Mouse (Mus musculus) frontal cortex, postnatal 14 days (tissue): ENCODE measurements around the gene Klhl36.
A peak's percentile ranks its signal among the peaks of the same experiment; 100 is the strongest.
"Not testable (repeated sequence)": the region's sequence is repeated elsewhere in the genome, so short reads cannot be mapped to it uniquely, and the experiment has no call there.

Experiments
- DNase-seq, 2 experiments: peaks; one replicate each; pipeline ENCODE4 v3.0.0; 2022; ENCODE audit warnings: low spot score in 2 of 2

The Klhl36 gene

GRCm38 (mm10) chr8:119835270-119835669 is 26.8 kb upstream of the Klhl36 start:
- no peak for DNase-seq

- DNase-seq = no peak
These were observed 25.2 kb upstream of the Klhl36 start for GRCm38 (mm10) chr8:119836831-119837230.

DNA sequence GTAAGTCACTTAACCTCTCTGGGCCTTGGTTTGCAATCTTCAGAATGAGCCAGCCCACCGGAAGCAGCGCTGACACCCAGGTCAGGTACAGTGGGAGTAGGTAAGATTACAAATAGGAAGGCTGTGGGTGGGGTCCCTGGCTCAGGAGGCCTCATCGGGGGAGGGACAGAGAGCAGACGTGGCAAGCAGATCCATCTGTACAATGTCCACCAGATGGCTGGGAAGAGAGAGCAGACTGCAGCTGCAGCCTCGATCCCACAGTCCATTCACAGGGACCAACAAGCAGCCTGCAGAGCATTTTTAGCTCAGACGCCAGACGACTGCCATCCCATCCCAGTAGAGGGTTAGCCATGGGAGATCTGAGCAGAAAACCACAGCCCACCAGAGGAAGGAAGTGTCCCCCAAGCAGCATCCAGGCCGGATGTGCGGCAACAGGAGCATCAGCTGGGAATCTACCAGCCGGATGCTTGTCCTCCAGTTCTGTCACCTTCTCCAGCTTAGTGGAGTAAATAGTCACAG is 24.5 kb upstream of the Klhl36 start:
- no peak for DNase-seq

- no peak for DNase-seq
These were observed 23.7 kb upstream of the Klhl36 start for GRCm38 (mm10) chr8:119838100-119838982.

DNA sequence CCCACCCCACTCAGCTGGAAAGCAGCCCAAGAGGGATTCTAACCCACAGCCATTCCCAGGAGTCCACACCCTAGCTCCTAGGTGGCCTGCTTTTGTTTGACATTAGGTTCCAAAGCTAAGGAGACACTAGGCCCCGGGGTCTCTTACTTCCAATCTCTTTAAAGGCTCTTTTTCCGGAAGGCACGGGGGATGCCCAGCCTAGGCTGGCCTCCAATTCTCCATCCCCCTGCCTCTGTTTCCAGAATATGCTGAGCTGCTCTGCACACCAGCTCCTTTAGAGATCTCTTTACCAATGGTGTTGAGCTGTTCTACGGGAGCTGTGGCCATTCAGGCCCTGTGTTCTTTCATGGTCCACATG is 23.1 kb upstream of the Klhl36 start:
- DNase-seq = no peak

GRCm38 (mm10) chr8:119839419-119840021 is 22.5 kb upstream of the Klhl36 start:
- no peak for DNase-seq

DNA sequence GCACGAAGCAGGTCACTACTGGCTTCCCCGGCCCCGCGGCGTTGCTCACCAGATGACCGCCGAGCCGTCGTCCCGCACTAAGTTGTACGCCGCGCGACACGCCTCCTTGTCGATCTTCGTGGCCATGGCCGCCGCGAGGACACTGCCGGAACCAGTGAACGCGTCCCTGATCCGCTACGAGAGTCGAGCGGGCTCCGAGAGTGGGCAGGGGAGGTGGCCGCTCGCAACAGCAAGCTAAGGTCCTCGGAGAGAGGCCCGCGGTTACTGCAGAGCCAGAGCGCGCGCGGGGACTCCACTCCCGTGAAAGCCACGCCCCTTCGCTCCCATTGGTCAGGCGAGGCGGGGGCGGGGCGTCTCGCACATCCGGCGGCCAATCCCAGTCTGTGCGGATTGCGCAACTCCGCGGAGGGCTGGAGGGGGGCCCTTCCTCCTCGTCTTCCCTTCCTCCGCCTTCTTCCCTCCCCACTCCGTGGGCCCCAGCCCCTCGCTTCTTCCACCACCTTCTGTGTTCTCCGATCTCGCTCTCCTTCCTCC is 21.7 kb upstream of the Klhl36 start, which contains the start of gene Cotl1:
Gene Cotl1 (minus strand): TSS at position 270 of the 534 bp plus-strand sequence.
- peak; percentile 94 to 97 for DNase-seq

GRCm38 (mm10) chr8:119840905-119841411 is 21.1 kb upstream of the Klhl36 start:
- no peak for DNase-seq

DNA sequence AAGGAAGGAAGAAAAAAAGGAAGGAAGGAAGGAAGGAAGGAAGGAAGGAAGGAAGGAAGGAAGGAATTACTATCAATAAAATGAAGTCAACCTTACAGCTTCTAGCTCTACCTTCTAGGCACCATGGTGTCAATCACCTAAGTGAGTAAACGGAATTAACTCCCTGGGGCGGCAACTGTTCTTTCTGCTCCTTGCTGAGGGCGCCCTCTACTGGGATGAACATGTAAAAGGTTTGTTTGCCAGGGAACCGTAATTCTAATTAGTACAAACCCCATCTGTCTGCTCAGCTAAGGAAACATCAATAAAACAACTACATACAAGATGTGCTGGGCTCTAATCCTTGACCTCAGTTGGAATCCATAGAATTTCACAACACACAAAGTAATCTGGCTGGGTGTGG is 18.6 kb upstream of the Klhl36 start:
- DNase-seq = peak in 1 of 2 experiments; percentile 70

- DNase-seq = no peak
These were observed 17.5 kb upstream of the Klhl36 start for GRCm38 (mm10) chr8:119844577-119844976.

DNA sequence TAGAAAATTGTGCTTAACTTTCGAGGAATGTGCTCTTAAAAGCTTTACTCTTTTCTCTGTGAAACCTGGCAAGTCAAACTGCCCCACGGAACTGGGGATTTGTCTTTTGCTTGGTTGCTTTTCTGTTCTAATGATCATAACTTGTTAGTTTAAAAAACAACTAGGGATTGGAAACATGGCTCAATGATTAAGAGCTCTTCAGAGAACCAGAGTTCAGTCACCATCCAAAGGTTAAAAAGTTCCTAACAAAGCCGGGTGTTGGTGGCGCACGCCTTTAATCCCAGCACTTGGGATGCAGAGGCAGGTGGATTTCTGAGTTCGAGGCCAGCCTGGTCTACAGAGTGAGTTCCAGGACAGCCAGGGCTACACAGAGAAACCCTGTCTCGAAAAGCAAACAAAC is 16.3 kb upstream of the Klhl36 start:
- DNase-seq = not testable (repeated sequence)

GRCm38 (mm10) chr8:119847232-119847922 is 14.7 kb upstream of the Klhl36 start:
- no peak for DNase-seq

DNA sequence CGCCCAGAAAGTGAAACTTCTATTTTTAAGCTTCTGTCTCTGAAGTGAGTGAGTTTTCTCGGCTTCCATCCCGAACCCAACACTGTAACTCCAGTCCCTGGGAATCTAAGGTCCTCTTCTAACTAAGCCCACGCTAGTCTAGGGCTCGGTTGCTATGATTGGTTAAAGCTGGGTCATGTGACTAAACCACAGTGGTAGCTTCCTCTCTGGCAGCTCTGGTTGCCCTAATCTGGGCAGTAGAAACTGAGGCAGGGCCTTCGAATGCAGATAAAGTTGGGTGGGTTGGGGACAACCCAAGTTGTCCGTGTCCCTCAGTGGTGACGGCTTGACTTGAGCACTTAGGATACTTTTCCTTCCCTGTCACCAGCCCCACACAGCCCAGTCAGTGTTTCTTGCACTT is 8.5 kb upstream of the Klhl36 start:
- no peak for DNase-seq

DNA sequence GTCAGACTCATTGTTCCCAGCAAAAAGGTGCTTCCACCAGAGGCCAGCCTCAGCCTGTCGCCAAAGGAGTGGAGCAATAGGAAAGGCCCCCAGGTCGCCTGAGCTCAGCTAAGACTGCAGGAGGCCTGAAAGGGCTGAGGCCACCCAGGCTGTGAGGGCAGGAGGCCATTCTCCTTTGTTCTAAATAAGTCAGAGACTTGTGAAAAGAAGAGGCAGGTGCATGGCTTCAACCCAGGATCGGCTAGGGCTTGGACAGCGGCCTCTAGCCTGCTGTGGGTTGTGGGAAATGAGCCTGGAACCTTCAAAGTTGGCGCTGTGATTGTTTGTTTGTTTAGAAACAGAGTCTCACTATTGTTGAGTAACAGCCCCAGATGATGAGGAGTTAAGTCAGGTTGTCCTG is 8.0 kb upstream of the Klhl36 start:
- no peak for DNase-seq

- DNase-seq = no peak
These were observed 6.4 kb upstream of the Klhl36 start for GRCm38 (mm10) chr8:119855656-119856055.

DNA sequence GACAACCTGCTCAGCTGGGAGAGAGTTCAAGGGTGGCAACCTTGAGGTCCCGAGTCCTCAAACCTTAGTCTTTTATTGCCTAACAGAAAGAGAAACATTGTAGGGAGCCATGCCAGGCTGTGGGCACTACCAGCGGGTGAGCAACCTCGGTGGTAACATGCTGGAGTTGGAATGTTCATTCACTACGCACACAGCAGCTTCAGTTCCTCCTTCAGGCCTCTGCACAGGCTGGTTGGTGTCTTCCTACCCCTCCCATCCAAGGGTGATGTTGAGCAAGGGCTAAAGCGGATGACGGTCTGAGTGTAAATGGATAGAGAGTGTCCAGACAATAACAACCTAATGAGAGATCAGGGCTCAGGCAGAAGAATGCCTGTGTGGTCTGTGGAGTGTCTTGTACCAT is 4.3 kb upstream of the Klhl36 start:
- DNase-seq = no peak

GRCm38 (mm10) chr8:119862390-119862734 is 296 bp downstream of the Klhl36 start:
- no peak for DNase-seq

GRCm38 (mm10) chr8:119862749-119863148 is 683 bp downstream of the Klhl36 start:
- DNase-seq = no peak

DNA sequence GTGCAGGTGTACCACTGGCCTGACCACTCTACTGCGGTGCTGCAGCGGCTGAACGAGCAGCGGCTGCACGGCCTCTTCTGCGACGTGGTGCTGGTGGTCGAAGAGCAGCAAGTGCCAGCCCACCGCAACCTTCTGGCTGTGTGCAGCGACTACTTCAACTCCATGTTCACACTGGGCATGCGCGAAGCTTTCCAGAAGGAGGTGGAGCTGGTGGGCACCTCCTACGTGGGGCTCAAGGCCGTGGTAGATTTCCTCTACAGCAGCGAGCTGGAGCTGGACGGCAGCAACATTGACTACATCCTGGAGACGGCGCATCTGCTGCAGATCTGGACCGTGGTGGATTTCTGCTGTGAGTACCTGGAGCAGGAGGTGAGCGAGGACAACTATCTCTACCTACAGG is 7.5 kb downstream of the Klhl36 start:
- no peak for DNase-seq

DNA sequence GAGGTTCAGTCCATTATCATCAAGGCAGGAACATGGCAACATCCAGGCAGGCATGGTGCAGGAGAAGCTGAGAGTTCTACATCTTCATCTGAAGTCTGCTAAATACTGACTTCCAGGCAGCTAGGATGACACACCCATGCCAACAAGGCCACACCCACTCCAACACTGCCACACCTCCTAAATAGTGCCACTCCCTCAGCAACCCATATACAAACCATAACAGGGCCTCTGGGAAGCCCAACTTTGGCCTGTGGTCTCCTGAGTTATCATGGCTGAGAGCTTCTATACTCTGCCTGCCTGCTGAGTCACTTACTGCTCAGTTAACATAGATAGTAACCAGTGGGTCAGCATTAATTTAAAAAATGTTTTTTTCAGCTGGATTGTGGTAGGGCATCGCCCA is 11.1 kb downstream of the Klhl36 start:
- no peak for DNase-seq

GRCm38 (mm10) chr8:119881301-119881700 is 19.2 kb downstream of the Klhl36 start:
- DNase-seq = no peak

DNA sequence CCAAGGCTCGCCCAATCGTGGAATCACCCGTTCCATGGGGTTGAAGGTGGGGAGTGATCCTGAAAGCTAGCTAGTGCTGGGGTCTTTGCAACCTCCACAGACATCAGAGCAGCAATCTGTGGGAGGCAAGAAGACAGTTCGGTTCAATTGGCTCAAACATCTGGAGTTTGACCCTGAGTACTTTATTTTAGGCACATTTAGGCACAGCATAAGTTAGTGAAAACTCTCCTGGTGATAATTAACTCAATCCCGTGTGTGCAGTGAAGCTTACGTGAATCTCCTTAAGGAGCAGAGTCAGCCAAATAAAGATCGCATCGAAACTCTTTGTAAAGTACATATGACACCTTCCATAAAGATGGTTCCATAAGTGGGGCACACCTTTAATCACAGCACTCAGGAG is 19.9 kb downstream of the Klhl36 start:
- DNase-seq = no peak
